Mouse (Mus musculus): ENCODE results near the gene Tmem260. TPM values are rescaled to one million over a fixed set of nuclear protein-coding genes. Genes with fewer than 3 reads are reported as not detected.

The Tmem260 gene
- polyA plus RNA-seq, 1 experiment, result 4.1 TPM

GRCm38 (mm10) chr14:48523361-48523760 lies 77.4 kb downstream of the Tmem260 start:
- Histone ChIP-seq H3K4me3 (ENCODE audit: insufficient read depth, poor library complexity, severe bottlenecking) (no peak overlapping the region), H3K36me3 (ENCODE audit: control insufficient read depth, insufficient read depth) (no peaks in the 10 kb centered on the region), H3K27me3 (ENCODE audit: control insufficient read depth, insufficient read depth, insufficient read length) (peaks cover 11% of the 10 kb centered on the region), H3ac (ENCODE audit: control insufficient read depth, insufficient read length, low read depth) (no peak overlapping the region), H3K79me3 (ENCODE audit: low read depth) (no peaks in the 10 kb centered on the region), H3K79me2 (ENCODE audit: control insufficient read depth, insufficient read depth) (no peaks in the 10 kb centered on the region)
- no peak for TF ChIP-seq USF1 (IDR thresholded peaks at IDR 0.05; ENCODE audit: low read depth)

GRCm38 (mm10) chr14:48524135-48524534 lies 78.2 kb downstream of the Tmem260 start:
- Histone ChIP-seq H3K27me3 (ENCODE audit: control insufficient read depth, insufficient read depth, insufficient read length) (peaks cover 11% of the 10 kb centered on the region), H3K79me2 (ENCODE audit: control insufficient read depth, insufficient read depth) (no peaks in the 10 kb centered on the region), H3ac (ENCODE audit: control insufficient read depth, insufficient read length, low read depth) (no peak overlapping the region), H3K4me3 (ENCODE audit: insufficient read depth, poor library complexity, severe bottlenecking) (no peak overlapping the region), H3K79me3 (ENCODE audit: low read depth) (no peaks in the 10 kb centered on the region), H3K36me3 (ENCODE audit: control insufficient read depth, insufficient read depth) (no peaks in the 10 kb centered on the region)
- no peak for TF ChIP-seq MAX (IDR thresholded peaks at IDR 0.05)
- TF ChIP-seq USF1 (IDR thresholded peaks at IDR 0.05; ENCODE audit: low read depth), result no peak
- TF ChIP-seq MYOD1 (IDR thresholded peaks at IDR 0.05; ENCODE audit: control insufficient read depth, insufficient read length, low read depth), result no peak
- no peak for TF ChIP-seq CTCF (IDR thresholded peaks at IDR 0.05; ENCODE audit: control insufficient read depth, insufficient read depth, insufficient read length)
- TF ChIP-seq MYOG (IDR thresholded peaks at IDR 0.05; ENCODE audit: control insufficient read depth, extremely low read depth, insufficient read length), result no peak
- no peak for TF ChIP-seq FOSL1 (IDR thresholded peaks at IDR 0.05; ENCODE audit: insufficient read depth, low read length, poor library complexity, severe bottlenecking)
- no peak for TF ChIP-seq CEBPB (IDR thresholded peaks at IDR 0.05; ENCODE audit: low read depth)

GRCm38 (mm10) chr14:48525055-48525454 lies 79.1 kb downstream of the Tmem260 start:
- Histone ChIP-seq H3K79me2 (ENCODE audit: control insufficient read depth, insufficient read depth) (no peaks in the 10 kb centered on the region), H3ac (ENCODE audit: control insufficient read depth, insufficient read length, low read depth) (no peak overlapping the region), H3K79me3 (ENCODE audit: low read depth) (no peaks in the 10 kb centered on the region), H3K36me3 (ENCODE audit: control insufficient read depth, insufficient read depth) (no peaks in the 10 kb centered on the region), H3K27me3 (ENCODE audit: control insufficient read depth, insufficient read depth, insufficient read length) (peaks cover 11% of the 10 kb centered on the region), H3K4me3 (ENCODE audit: insufficient read depth, poor library complexity, severe bottlenecking) (no peak overlapping the region)
- TF ChIP-seq CTCF (IDR thresholded peaks at IDR 0.05; ENCODE audit: control insufficient read depth, insufficient read depth, insufficient read length) (no peak), MAX (IDR thresholded peaks at IDR 0.05) (no peak), MYOD1 (IDR thresholded peaks at IDR 0.05; ENCODE audit: control insufficient read depth, insufficient read length, low read depth) (no peak), MYOG (IDR thresholded peaks at IDR 0.05; ENCODE audit: control insufficient read depth, extremely low read depth, insufficient read length) (no peak), CEBPB (IDR thresholded peaks at IDR 0.05; ENCODE audit: low read depth) (no peak), USF1 (IDR thresholded peaks at IDR 0.05; ENCODE audit: low read depth) (no peak), FOSL1 (IDR thresholded peaks at IDR 0.05; ENCODE audit: insufficient read depth, low read length, poor library complexity, severe bottlenecking) (no peak)

- Histone ChIP-seq H3K36me3 (ENCODE audit: control insufficient read depth, insufficient read depth) (no peaks in the 10 kb centered on the region), H3ac (ENCODE audit: control insufficient read depth, insufficient read length, low read depth) (no peak overlapping the region), H3K27me3 (ENCODE audit: control insufficient read depth, insufficient read depth, insufficient read length) (peaks cover 5% of the 10 kb centered on the region), H3K79me2 (ENCODE audit: control insufficient read depth, insufficient read depth) (no peaks in the 10 kb centered on the region), H3K4me3 (ENCODE audit: insufficient read depth, poor library complexity, severe bottlenecking) (no peak overlapping the region), H3K79me3 (ENCODE audit: low read depth) (no peaks in the 10 kb centered on the region)
- no peak for TF ChIP-seq USF1 (IDR thresholded peaks at IDR 0.05; ENCODE audit: low read depth)
- TF ChIP-seq CEBPB (IDR thresholded peaks at IDR 0.05; ENCODE audit: low read depth), result no peak
- no peak for TF ChIP-seq MAX (IDR thresholded peaks at IDR 0.05)
- TF ChIP-seq MYOG (IDR thresholded peaks at IDR 0.05; ENCODE audit: control insufficient read depth, extremely low read depth, insufficient read length), result no peak
- TF ChIP-seq MYOD1 (IDR thresholded peaks at IDR 0.05; ENCODE audit: control insufficient read depth, insufficient read length, low read depth), result no peak
- TF ChIP-seq FOSL1 (IDR thresholded peaks at IDR 0.05; ENCODE audit: insufficient read depth, low read length, poor library complexity, severe bottlenecking), result no peak
- TF ChIP-seq CTCF (IDR thresholded peaks at IDR 0.05; ENCODE audit: control insufficient read depth, insufficient read depth, insufficient read length), result no peak
Observed at GRCm38 (mm10) chr14:48530629-48531028, 84.7 kb downstream of the Tmem260 start.

- no peaks in the 10 kb centered on the region for H3K36me3 ChIP-seq (ENCODE audit: control insufficient read depth, insufficient read depth)
- no peaks in the 10 kb centered on the region for H3K79me2 ChIP-seq (ENCODE audit: control insufficient read depth, insufficient read depth)
- peaks cover 32% of the 10 kb centered on the region for H3K27me3 ChIP-seq (ENCODE audit: control insufficient read depth, insufficient read depth, insufficient read length)
- TF ChIP-seq USF1 (IDR thresholded peaks at IDR 0.05; ENCODE audit: low read depth) (no peak), MYOG (IDR thresholded peaks at IDR 0.05; ENCODE audit: control insufficient read depth, extremely low read depth, insufficient read length) (no peak), CTCF (IDR thresholded peaks at IDR 0.05; ENCODE audit: control insufficient read depth, insufficient read depth, insufficient read length) (no peak), MYOD1 (IDR thresholded peaks at IDR 0.05; ENCODE audit: control insufficient read depth, insufficient read length, low read depth) (no peak), FOSL1 (IDR thresholded peaks at IDR 0.05; ENCODE audit: insufficient read depth, low read length, poor library complexity, severe bottlenecking) (no peak), CEBPB (IDR thresholded peaks at IDR 0.05; ENCODE audit: low read depth) (no peak), MAX (IDR thresholded peaks at IDR 0.05) (no peak)
- no peaks in the 10 kb centered on the region for H3K79me3 ChIP-seq (ENCODE audit: low read depth)
- H3ac ChIP-seq (ENCODE audit: control insufficient read depth, insufficient read length, low read depth), result no peak overlapping the region
- H3K4me3 ChIP-seq (ENCODE audit: insufficient read depth, poor library complexity, severe bottlenecking), result no peak overlapping the region
Observed at GRCm38 (mm10) chr14:48537795-48538766, 92.2 kb downstream of the Tmem260 start.

Measured in C2C12 (cell line).